Mouse (Mus musculus): ENCODE measurements around the gene March9. TPM values are rescaled to one million over a fixed set of nuclear protein-coding genes. Genes with fewer than 3 reads are reported as not detected.

Gene March9
- 2.1 and 2.3 TPM in 2 replicates for total RNA-seq (2012; rRNA removed)
- 1 to 10 TPM in 1 of 2 experiments, not detected in 1; 5.2 TPM for polyA plus RNA-seq (2012; ENCODE audit: insufficient read depth in 1 of 2, insufficient read length in 2 of 2, low read depth in 1 of 2, low replicate concordance in 2 of 2, missing spikeins in 1 of 2)

GRCm38 (mm10) chr10:127059968-127060916, at the start of gene March9:
March9 (minus strand) TSS chr10:127060184.
- H3K27ac ChIP-seq (ENCODE audit: control insufficient read depth, low read depth, low read length), result no peak within 1 kb of the TSS
- H3K36me3 ChIP-seq (ENCODE audit: control insufficient read depth in 1 of 2, insufficient read depth in 2 of 2, low read length in 2 of 2), result peaks cover 6 to 13% of the 10 kb centered on the region in 2 experiments
- peak within 1 kb of the TSS; percentile 35 to 63 for H3K4me3 ChIP-seq (ENCODE audit: control insufficient read depth in 1 of 2, insufficient read depth in 1 of 2, low read depth in 2 of 2, low read length in 2 of 2)
- no peaks in the 10 kb centered on the region for H3K27me3 ChIP-seq (ENCODE audit: control insufficient read depth in 1 of 2, insufficient read depth in 2 of 2, low read length in 2 of 2)
- no peaks in the 10 kb centered on the region for H3K9me3 ChIP-seq (replicated peaks; ENCODE audit: insufficient read depth, low read length)
- peak; percentile 73 for DNase-seq (ENCODE audit: low read depth, low spot score)
- H3K9ac ChIP-seq (ENCODE audit: control insufficient read depth, low read depth, low read length, poor library complexity, severe bottlenecking), result peak within 1 kb of the TSS; percentile 61
- H3K4me1 ChIP-seq (ENCODE audit: control insufficient read depth in 1 of 2, insufficient read depth in 2 of 2, low read length in 2 of 2), result peaks cover 3 to 18% of the 10 kb centered on the region in 2 experiments; a peak in 3 of 4 replicates
- no peak for TF ChIP-seq GATA1 (IDR thresholded peaks at IDR 0.05; ENCODE audit: low read depth, low read length)
- peak; percentile 86; the same call in 1 of the 2 replicates for TF ChIP-seq MAZ (IDR thresholded peaks at IDR 0.05; ENCODE audit: low read depth, low read length)
- TF ChIP-seq ZC3H11A (IDR thresholded peaks at IDR 0.05; ENCODE audit: low read depth, low read length), result no peak
- no peak for TF ChIP-seq ELF1 (IDR thresholded peaks at IDR 0.05; ENCODE audit: low read depth, low read length)
- TF ChIP-seq ETS1 (IDR thresholded peaks at IDR 0.05; ENCODE audit: low read depth, low read length), result no peak
- TF ChIP-seq TCF12 (IDR thresholded peaks at IDR 0.05; ENCODE audit: low read depth, low read length), result no peak
- no peak for TF ChIP-seq SMC3 (IDR thresholded peaks at IDR 0.05; ENCODE audit: low read depth, low read length)
- TF ChIP-seq BHLHE40 (IDR thresholded peaks at IDR 0.05; ENCODE audit: borderline replicate concordance, low read depth, low read length), result no peak
- no peak for TF ChIP-seq ZNF384 (IDR thresholded peaks at IDR 0.05; ENCODE audit: low read depth, low read length)
- TF ChIP-seq NRF1 (IDR thresholded peaks at IDR 0.05; ENCODE audit: insufficient read depth, low read depth, low read length, poor library complexity, severe bottlenecking), result peak; percentile 77
- no peak for TF ChIP-seq CTCF (IDR thresholded peaks at IDR 0.05 in 2 of 3, conservative IDR thresholded peaks at IDR 0.05 in 1 of 3; ENCODE audit: control insufficient read depth in 1 of 3, insufficient read depth in 1 of 3, low read depth in 2 of 3, low read length in 3 of 3, poor library complexity in 1 of 3, severe bottlenecking in 1 of 3)
- TF ChIP-seq UBTF (IDR thresholded peaks at IDR 0.05; ENCODE audit: borderline replicate concordance, insufficient read depth, low read depth, low read length), result no peak
- TF ChIP-seq GABPA (IDR thresholded peaks at IDR 0.05; ENCODE audit: low read depth, low read length), result no peak
- TF ChIP-seq TAL1 (IDR thresholded peaks at IDR 0.05; ENCODE audit: low read length), result no peak
- no peak for TF ChIP-seq POLR2AphosphoS2 (IDR thresholded peaks at IDR 0.05; ENCODE audit: low read length)
- 0 out of 2 replicates have a peak, but pooled peaks have one; percentile 5 for TF ChIP-seq SIN3A (IDR thresholded peaks at IDR 0.05; ENCODE audit: low read length)
- TF ChIP-seq NELFE (IDR thresholded peaks at IDR 0.05; ENCODE audit: low read depth, low read length), result no peak
- TF ChIP-seq TBP (IDR thresholded peaks at IDR 0.05; ENCODE audit: low read depth, low read length), result no peak
- no peak for TF ChIP-seq RAD21 (IDR thresholded peaks at IDR 0.05; ENCODE audit: low read depth, low read length)
- peaks cover 18% of the 10 kb centered on the region for H3K79me2 ChIP-seq (ENCODE audit: control insufficient read depth, insufficient read depth, low read length, poor library complexity)
